Mouse (Mus musculus): ENCODE results near the gene Slc5a12. TPM values are rescaled to one million over a fixed set of nuclear protein-coding genes. Genes with fewer than 3 reads are reported as not detected.
A peak's percentile ranks its signal among the peaks of the same experiment; 100 is the strongest.

Gene Slc5a12
- total and polyA plus RNA-seq, 3 experiments: not detected

DNA sequence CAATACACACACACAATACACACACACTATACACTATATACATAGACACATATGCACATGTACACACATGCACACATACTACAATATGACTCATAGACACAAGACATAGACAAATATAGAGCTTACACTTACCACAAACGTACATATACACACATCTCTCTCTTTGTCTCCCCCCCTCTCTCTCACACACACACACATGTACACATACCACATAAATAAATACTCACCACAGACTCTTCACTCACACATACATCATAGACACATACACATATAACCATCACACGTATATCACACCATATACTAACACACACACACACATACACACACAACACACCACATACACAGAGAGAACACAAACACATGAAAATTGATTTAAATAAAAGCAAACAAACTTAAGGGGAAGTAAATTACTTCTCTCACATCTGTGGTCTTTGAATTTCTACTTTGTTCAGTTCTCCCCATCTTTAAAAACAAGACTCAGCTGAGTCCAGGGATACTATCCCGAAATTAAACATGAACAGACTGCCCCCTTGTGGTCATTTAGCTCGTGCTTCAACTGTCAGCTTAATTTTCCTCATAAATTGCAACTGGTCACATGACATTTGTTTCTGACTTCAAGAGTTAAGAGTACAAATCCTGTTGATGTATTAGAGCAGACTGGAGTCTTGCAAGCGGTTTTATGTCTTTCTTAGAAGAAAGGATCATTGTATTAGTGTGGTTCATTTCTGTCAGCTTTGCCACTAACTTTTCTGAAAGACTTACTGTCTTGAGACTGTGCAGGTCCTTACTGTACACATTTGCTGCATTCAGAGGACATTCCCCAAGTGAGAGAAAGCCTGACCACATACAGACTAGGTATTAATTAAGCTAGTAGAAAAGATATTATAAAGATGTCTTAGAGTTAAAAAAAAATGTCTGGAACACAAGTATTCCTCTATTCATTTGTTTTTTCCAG is 32.1 kb upstream of the Slc5a12 start (continued):
- TF ChIP-seq UBTF (IDR thresholded peaks at IDR 0.05; ENCODE audit: borderline replicate concordance, insufficient read depth, low read depth, low read length): no peak
- TF ChIP-seq CTCF (IDR thresholded peaks at IDR 0.05 in 2 of 3, conservative IDR thresholded peaks at IDR 0.05 in 1 of 3; ENCODE audit: control insufficient read depth in 1 of 3, insufficient read depth in 1 of 3, low read depth in 2 of 3, low read length in 3 of 3, poor library complexity in 1 of 3, severe bottlenecking in 1 of 3): peak; percentile 41 to 70 (median 41)
- peak; percentile 81 for TF ChIP-seq SMC3 (IDR thresholded peaks at IDR 0.05; ENCODE audit: low read depth, low read length)

DNA sequence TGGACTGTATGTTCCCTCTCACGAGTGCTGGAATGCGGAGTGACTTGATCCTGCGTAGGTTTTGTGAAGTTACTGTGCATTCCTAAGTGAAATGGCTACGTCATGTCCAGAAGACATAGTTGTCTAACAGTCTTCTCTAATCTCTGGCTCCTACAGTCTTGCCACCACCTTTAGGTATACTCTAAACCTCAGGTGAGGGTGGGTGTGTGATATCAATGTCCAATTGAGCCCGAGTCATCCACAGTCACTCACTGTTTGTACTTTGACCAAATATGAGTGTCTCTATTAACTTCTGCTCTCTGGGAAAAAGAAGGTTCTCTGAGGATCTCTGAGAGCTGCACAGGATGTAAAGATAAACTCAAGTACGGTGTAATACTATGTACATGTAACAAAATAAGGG is 10.4 kb upstream of the Slc5a12 start:
- no peak overlapping the region for H3K4me3 ChIP-seq (ENCODE audit: control insufficient read depth in 1 of 2, insufficient read depth in 1 of 2, low read depth in 2 of 2, low read length in 2 of 2)
- no peak overlapping the region for H3K9ac ChIP-seq (ENCODE audit: control insufficient read depth, low read depth, low read length, poor library complexity, severe bottlenecking)
- no peak overlapping the region for H3K27ac ChIP-seq (ENCODE audit: control insufficient read depth, low read depth, low read length)
- H3K9me3 ChIP-seq (replicated peaks; ENCODE audit: insufficient read depth, low read length): no peaks in the 10 kb centered on the region
- no peaks in the 10 kb centered on the region for H3K27me3 ChIP-seq (ENCODE audit: control insufficient read depth in 1 of 2, insufficient read depth in 2 of 2, low read length in 2 of 2)
- no peak for TF ChIP-seq UBTF (IDR thresholded peaks at IDR 0.05; ENCODE audit: borderline replicate concordance, insufficient read depth, low read depth, low read length)
- no peak for TF ChIP-seq ZC3H11A (IDR thresholded peaks at IDR 0.05; ENCODE audit: low read depth, low read length)
- H3K4me1 ChIP-seq (ENCODE audit: control insufficient read depth in 1 of 2, insufficient read depth in 2 of 2, low read length in 2 of 2): no peaks in the 10 kb centered on the region
- no peaks in the 10 kb centered on the region for H3K79me2 ChIP-seq (ENCODE audit: control insufficient read depth, insufficient read depth, low read length, poor library complexity)
- DNase-seq (ENCODE audit: low read depth, low spot score): no peak
- H3K36me3 ChIP-seq (ENCODE audit: control insufficient read depth in 1 of 2, insufficient read depth in 2 of 2, low read length in 2 of 2): no peaks in the 10 kb centered on the region

DNA sequence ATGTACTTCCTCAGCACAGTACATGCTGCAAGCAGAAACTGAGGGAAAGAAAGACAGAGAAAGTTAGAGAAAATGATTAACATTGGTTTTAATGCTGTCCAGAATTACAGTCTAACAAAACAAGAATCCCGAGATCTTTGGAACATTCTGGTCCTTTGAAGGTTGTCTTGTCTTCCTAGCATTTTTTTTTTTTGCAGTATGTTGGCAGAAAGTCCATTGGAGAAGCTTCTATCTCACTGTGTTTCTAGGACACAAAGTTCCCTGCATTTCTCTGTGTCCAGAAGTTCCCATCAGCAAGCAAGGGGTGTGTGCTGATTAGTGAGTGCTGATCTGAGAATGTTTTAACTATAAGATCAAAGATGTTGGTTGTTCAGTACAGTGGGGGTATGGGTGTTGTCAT is 7.1 kb upstream of the Slc5a12 start:
- Histone ChIP-seq H3K36me3 (ENCODE audit: control insufficient read depth in 1 of 2, insufficient read depth in 2 of 2, low read length in 2 of 2) (no peaks in the 10 kb centered on the region), H3K27ac (ENCODE audit: control insufficient read depth, low read depth, low read length) (no peak overlapping the region), H3K79me2 (ENCODE audit: control insufficient read depth, insufficient read depth, low read length, poor library complexity) (no peaks in the 10 kb centered on the region), H3K4me3 (ENCODE audit: control insufficient read depth in 1 of 2, insufficient read depth in 1 of 2, low read depth in 2 of 2, low read length in 2 of 2) (no peak overlapping the region), H3K4me1 (ENCODE audit: control insufficient read depth in 1 of 2, insufficient read depth in 2 of 2, low read length in 2 of 2) (no peaks in the 10 kb centered on the region), H3K9ac (ENCODE audit: control insufficient read depth, low read depth, low read length, poor library complexity, severe bottlenecking) (no peak overlapping the region), H3K9me3 (replicated peaks; ENCODE audit: insufficient read depth, low read length) (no peaks in the 10 kb centered on the region), H3K27me3 (ENCODE audit: control insufficient read depth in 1 of 2, insufficient read depth in 2 of 2, low read length in 2 of 2) (no peaks in the 10 kb centered on the region)
- no peak for DNase-seq (ENCODE audit: low read depth, low spot score)
- no peak for TF ChIP-seq TAL1 (IDR thresholded peaks at IDR 0.05; ENCODE audit: low read length)
- TF ChIP-seq ZKSCAN1 (IDR thresholded peaks at IDR 0.05; ENCODE audit: low read depth, low read length): no peak
- no peak for TF ChIP-seq RCOR1 (IDR thresholded peaks at IDR 0.05; ENCODE audit: low read depth, low read length)
- TF ChIP-seq MEF2A (IDR thresholded peaks at IDR 0.05; ENCODE audit: extremely low read depth, insufficient replicate concordance, low read depth, low read length, poor library complexity, severe bottlenecking): no peak
- TF ChIP-seq GABPA (IDR thresholded peaks at IDR 0.05; ENCODE audit: low read depth, low read length): no peak
- no peak for TF ChIP-seq CHD2 (IDR thresholded peaks at IDR 0.05; ENCODE audit: low read length)
- no peak for TF ChIP-seq CTCF (IDR thresholded peaks at IDR 0.05 in 2 of 3, conservative IDR thresholded peaks at IDR 0.05 in 1 of 3; ENCODE audit: control insufficient read depth in 1 of 3, insufficient read depth in 1 of 3, low read depth in 2 of 3, low read length in 3 of 3, poor library complexity in 1 of 3, severe bottlenecking in 1 of 3)
- TF ChIP-seq MAFK (IDR thresholded peaks at IDR 0.05; ENCODE audit: borderline replicate concordance, low read depth, low read length): no peak
- no peak for TF ChIP-seq EP300 (IDR thresholded peaks at IDR 0.05; ENCODE audit: low read depth in 1 of 2, low read length in 2 of 2)
- no peak for TF ChIP-seq GATA1 (IDR thresholded peaks at IDR 0.05; ENCODE audit: low read depth, low read length)
- no peak for TF ChIP-seq MAX (IDR thresholded peaks at IDR 0.05; ENCODE audit: low read length)
- no peak for TF ChIP-seq TBP (IDR thresholded peaks at IDR 0.05; ENCODE audit: low read depth, low read length)
- TF ChIP-seq RAD21 (IDR thresholded peaks at IDR 0.05; ENCODE audit: low read depth, low read length): no peak
- TF ChIP-seq BHLHE40 (IDR thresholded peaks at IDR 0.05; ENCODE audit: borderline replicate concordance, low read depth, low read length): no peak
- no peak for TF ChIP-seq CHD1 (IDR thresholded peaks at IDR 0.05; ENCODE audit: low read depth, low read length)
- no peak for TF ChIP-seq MYB (IDR thresholded peaks at IDR 0.05; ENCODE audit: low read depth, low read length)
- TF ChIP-seq SMC3 (IDR thresholded peaks at IDR 0.05; ENCODE audit: low read depth, low read length): no peak
- no peak for TF ChIP-seq NRF1 (IDR thresholded peaks at IDR 0.05; ENCODE audit: insufficient read depth, low read depth, low read length, poor library complexity, severe bottlenecking)
- no peak for TF ChIP-seq E2F4 (IDR thresholded peaks at IDR 0.05; ENCODE audit: borderline replicate concordance, low read depth, low read length)

Data from MEL (cell line).